8 mouse cellular contexts compared by ENCODE assay signal in the genomic region with DNA sequence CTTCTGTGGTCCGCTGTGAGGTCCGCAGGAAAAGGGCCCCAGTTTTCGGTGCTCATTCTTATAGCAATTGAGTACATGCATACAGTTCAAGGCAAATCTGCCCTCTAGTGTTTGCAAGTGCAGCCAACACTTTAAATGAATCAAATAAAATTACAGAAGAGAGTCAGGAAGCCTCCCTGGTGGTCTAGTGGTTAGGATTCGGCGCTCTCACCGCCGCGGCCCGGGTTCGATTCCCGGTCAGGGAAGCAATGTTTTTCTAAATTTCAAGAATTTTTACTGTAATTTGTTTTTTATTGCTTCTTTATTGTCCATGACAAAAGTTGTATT. TPM values are rescaled to one million over a fixed set of nuclear protein-coding genes. Genes with fewer than 3 reads are reported as not detected.
A peak's percentile ranks its signal among the peaks of the same experiment; 100 is the strongest.
DNase-seq lines count a peak whose midpoint lies in the region; ATAC-seq and TF ChIP-seq lines count a peak whose summit lies in the region.

No protein-coding gene starts in this region.

- H3K4me2 ChIP-seq in hindbrain, postnatal 0 days (ENCODE audit: low read depth, low read length), result peak overlapping the region; percentile 57

- H3K4me3 ChIP-seq in gastrocnemius, adult 2 months, result peak overlapping the region; percentile 78
- peak overlapping the region; percentile 43 for H3K4me3 ChIP-seq in hindbrain, postnatal 0 days (ENCODE audit: low read length)
- peak overlapping the region; percentile 90 for H3K4me3 ChIP-seq in megakaryocyte, embryonic 14.5 days (replicated peaks)

- no peaks in the 10 kb centered on the region for H3K9me3 ChIP-seq in hindbrain, postnatal 0 days (ENCODE audit: low read length)
- peaks cover 6% of the 10 kb centered on the region for H3K9me3 ChIP-seq in megakaryocyte, embryonic 14.5 days

- peak; percentile 97 for ATAC-seq in hindbrain, postnatal 0 days

- H3K27ac ChIP-seq in gastrocnemius, adult 2 months, result peak overlapping the region; percentile 63
- H3K27ac ChIP-seq in hindbrain, postnatal 0 days, result 0 out of 2 replicates have a peak overlapping the region, but pooled peaks have one; percentile 18

- no peaks in the 10 kb centered on the region for H3K4me1 ChIP-seq in hindbrain, postnatal 0 days (ENCODE audit: insufficient read depth, low read length)
- H3K4me1 ChIP-seq in megakaryocyte, embryonic 14.5 days, result peaks cover 16% of the 10 kb centered on the region

- 5% methylated on average over 11 of the region's 11 CpGs for WGBS in hindbrain, postnatal 0 days

- H3K27me3 ChIP-seq in hindbrain, postnatal 0 days (ENCODE audit: insufficient read depth, low read length), result no peaks in the 10 kb centered on the region
- H3K27me3 ChIP-seq in megakaryocyte, embryonic 14.5 days (replicated peaks), result no peaks in the 10 kb centered on the region

- peak; percentile 86 for DNase-seq in ZHBTc4 (ENCODE audit: low read depth, low spot score)
- peak; percentile 57 to 83 for DNase-seq in cerebellum, postnatal 4 days (ENCODE audit: low spot score in 2 of 2)
- DNase-seq in gastrocnemius, adult 2 months, result peak; percentile 63
- DNase-seq in hindbrain, postnatal 0 days (ENCODE audit: low spot score), result peak; percentile 94
- DNase-seq in left cerebral cortex, adult 8-10 months (ENCODE audit: low spot score in 2 of 2), result peak; percentile 61 to 76
- DNase-seq in right cerebral cortex, postnatal 10 days (ENCODE audit: low spot score in 2 of 2), result peak; percentile 75 to 83
- peak; percentile 69 for DNase-seq in urinary bladder, postnatal 4 days (ENCODE audit: low spot score in 2 of 2)

- H3K36me3 ChIP-seq in hindbrain, postnatal 0 days (ENCODE audit: insufficient read depth, low read length), result no peaks in the 10 kb centered on the region
- no peaks in the 10 kb centered on the region for H3K36me3 ChIP-seq in megakaryocyte, embryonic 14.5 days (replicated peaks; ENCODE audit: low read length)

- peak; percentile 88 for TF ChIP-seq CTCF in gastrocnemius, adult 2 months (IDR thresholded peaks at IDR 0.05)
- TF ChIP-seq CTCF in hindbrain, postnatal 0 days (IDR thresholded peaks at IDR 0.05; ENCODE audit: low read depth), result peak; percentile 86

- intact Hi-C loops in gastrocnemius, adult 2 months (cut with DNase I), result loop anchor here (5.0 kb wide), 2 partner anchors 194 to 209 kb away; a partner anchor contains a TSS

- peak overlapping the region; percentile 40; the same call in 1 of the 2 replicates for H3K9ac ChIP-seq in hindbrain, postnatal 0 days (replicated peaks; ENCODE audit: low read length)

RNA-seq across cellular contexts. Expression of a gene that starts 7.8 kb away (rescaled TPM):
- 1 to 10 TPM; 1.5 to 2.8 TPM for total RNA-seq in gastrocnemius, adult 2 months (2021)
- 19.8 and 26.5 TPM in 2 replicates for total RNA-seq in hindbrain, postnatal 0 days (2014; rRNA removed)
- 23.4 and 24.4 TPM in 2 replicates for polyA plus RNA-seq in hindbrain, postnatal 0 days (2015; fragmentation: Nextera tagmentation; extraction: Ambion mirVana)
- total RNA-seq in left cerebral cortex, adult 8-10 months (2022), result 100 to 1,000 TPM in 1 of 4 experiments, 10 to 100 TPM in 3; 82.1 to 111 (median 89.2) TPM
- 2.1 and 8.1 TPM in 2 replicates for polyA plus RNA-seq in megakaryocyte, embryonic 14.5 days (2012; ENCODE audit: insufficient read depth, low replicate concordance)

RNA-seq across cellular contexts. Expression of a gene that starts 31.7 kb away (rescaled TPM):
- under 1 TPM; 0.42 to 0.51 TPM for total RNA-seq in gastrocnemius, adult 2 months (2021)
- total RNA-seq in hindbrain, postnatal 0 days (2014; rRNA removed), result 7.2 and 10.2 TPM in 2 replicates
- 3.9 and 4.4 TPM in 2 replicates for polyA plus RNA-seq in hindbrain, postnatal 0 days (2015; fragmentation: Nextera tagmentation; extraction: Ambion mirVana)
- 1 to 10 TPM; 5.4 to 6.3 (median 5.8) TPM for total RNA-seq in left cerebral cortex, adult 8-10 months (2022)
- not detected in 2 replicates for polyA plus RNA-seq in megakaryocyte, embryonic 14.5 days (2012; ENCODE audit: insufficient read depth, low replicate concordance)

Comparison
In these comparisons a context has a peak if more than half of its experiments do, and no peak if none do; other contexts are left out.
1. Peak in every context shown above with its lines: DNase-seq, ATAC-seq, H3K4me3 ChIP-seq and H3K27ac ChIP-seq.